Mouse (Mus musculus) hematopoietic stem cell, adult 5-6 weeks (primary cell): ENCODE results near the gene Cryaa. TPM values are rescaled to one million over a fixed set of nuclear protein-coding genes. Genes with fewer than 3 reads are reported as not detected.
A peak's percentile ranks its signal among the peaks of the same experiment; 100 is the strongest.

Source experiments
- ATAC-seq, 2 experiments: fragments of 125-278 bp in 1 of 2; replicated peaks in 1 of 2; 2 replicates each; pipeline ENCODE4 v1.8.0; 2016 to 2017; ENCODE audit warnings: inconsistent platforms in 2 of 2, mild to moderate bottlenecking in 2 of 2, moderate number of reproducible peaks in 2 of 2, low read depth in 1 of 2, moderate TSS enrichment in 1 of 2; ENCODE audit not compliant: low FRiP score in 2 of 2, poor library complexity in 2 of 2, severe bottlenecking in 2 of 2, insufficient read depth in 1 of 2, low TSS enrichment in 1 of 2
- total RNA-seq: library from RNA; stranded (forward); fragments of 172-1452, 232-1000 nt; gene quantifications from 2 replicates; pipeline ENCODE4 v1.2.3, GENCODE M21; 2017

Cryaa gene
- total RNA-seq = not detected in 2 replicates

- ATAC-seq = no peak
These were observed at the start of gene Cryaa for GRCm38 (mm10) chr17:31677507-31677906. TSS of gene Cryaa (plus strand) at chr17:31677807.

- ATAC-seq = no peak
These were observed 49.6 kb upstream of the Cryaa start for GRCm38 (mm10) chr17:31627961-31628360.

- ATAC-seq = no peak
These were observed 46.4 kb upstream of the Cryaa start for GRCm38 (mm10) chr17:31631081-31631800.

GRCm38 (mm10) chr17:31633007-31633406 lies 44.6 kb upstream of the Cryaa start:
- no peak for ATAC-seq

- no peak for ATAC-seq
These were observed 42.7 kb upstream of the Cryaa start for GRCm38 (mm10) chr17:31634896-31635295.

- no peak for ATAC-seq
These were observed 41.8 kb upstream of the Cryaa start for GRCm38 (mm10) chr17:31635781-31636180.

GRCm38 (mm10) chr17:31636277-31636941 lies 41.2 kb upstream of the Cryaa start:
- ATAC-seq = 0 out of 4 replicates have a peak, but pooled peaks of 1 of the 2 experiments have one; percentile 7

GRCm38 (mm10) chr17:31636942-31637811 lies 40.4 kb upstream of the Cryaa start, which contains the start of gene Cbs:
TSS of gene Cbs (minus strand) at chr17:31637238.
- peak; percentile 60 to 63; a peak in 3 of 4 replicates for ATAC-seq

- no peak for ATAC-seq
These were observed 39.6 kb upstream of the Cryaa start for GRCm38 (mm10) chr17:31637866-31638570.

- ATAC-seq = no peak
These were observed 38.0 kb upstream of the Cryaa start for GRCm38 (mm10) chr17:31639651-31640050.

GRCm38 (mm10) chr17:31642331-31642730 lies 35.3 kb upstream of the Cryaa start:
- no peak for ATAC-seq

GRCm38 (mm10) chr17:31642913-31643312 lies 34.7 kb upstream of the Cryaa start:
- ATAC-seq = no peak

- ATAC-seq = no peak
These were observed 31.2 kb upstream of the Cryaa start for GRCm38 (mm10) chr17:31646199-31647002.

GRCm38 (mm10) chr17:31652152-31652551 lies 25.5 kb upstream of the Cryaa start:
- ATAC-seq = no peak

- ATAC-seq = no peak
These were observed 24.3 kb upstream of the Cryaa start for GRCm38 (mm10) chr17:31653277-31653676.

- no peak for ATAC-seq
These were observed 22.2 kb upstream of the Cryaa start for GRCm38 (mm10) chr17:31655366-31655765.
